Mouse (Mus musculus) megakaryocyte, adult 5-6 weeks (primary cell): ENCODE measurements around the gene Gm47969. TPM values are rescaled to one million over a fixed set of nuclear protein-coding genes. Genes with fewer than 3 reads are reported as not detected.

Experiments used
- ATAC-seq: 2 replicates; pipeline ENCODE4 v1.8.0; 2016; ENCODE audit warnings: mild to moderate bottlenecking, inconsistent platforms; ENCODE audit not compliant: poor library complexity, severe bottlenecking
- total RNA-seq, 2 experiments: library from RNA; stranded (forward) in 1 of 2; stranded (reverse) in 1 of 2; fragments of 153-499, 151-499 nt in 1 of 2; fragments of 221-1000, 200-1000 nt in 1 of 2; gene quantifications; 2 replicates each; pipeline versions ENCODE4 v1.2.3 to v1.2.4; 2015 to 2017

The Gm47969 gene
- total RNA-seq, 2 experiments from 2014 or later: not detected

- ATAC-seq: no peak
Observed at GRCm38 (mm10) chr1:83075526-83076189, 30.9 kb downstream of the Gm47969 start.

- ATAC-seq: peak; percentile 70
Observed at GRCm38 (mm10) chr1:83076190-83076917, 31.6 kb downstream of the Gm47969 start.

GRCm38 (mm10) chr1:83077016-83077415 is 32.3 kb downstream of the Gm47969 start:
- ATAC-seq: no peak

GRCm38 (mm10) chr1:83084790-83085189 is 40.1 kb downstream of the Gm47969 start:
- no peak for ATAC-seq

GRCm38 (mm10) chr1:83091268-83091667 is 46.5 kb downstream of the Gm47969 start:
- ATAC-seq: no peak

Other genes starting within 250 kb of the Gm47969 start
- gene Agfg1, start 205.4 kb upstream of the Gm47969 start, total RNA-seq (2015): 57.0 and 61.1 TPM in 2 replicates
- 48.0 and 48.3 TPM in 2 replicates for gene Agfg1, start 205.4 kb upstream of the Gm47969 start, total RNA-seq (2017)
- gene A030005L19Rik, start 131.6 kb upstream of the Gm47969 start, total RNA-seq (2015): 0.31 and 0.34 TPM in 2 replicates
- not detected in 2 replicates for gene A030005L19Rik, start 131.6 kb upstream of the Gm47969 start, total RNA-seq (2017)
- not detected in 2 replicates for gene A030014E15Rik, start 120.0 kb upstream of the Gm47969 start, total RNA-seq (2015)
- gene A030014E15Rik, start 120.0 kb upstream of the Gm47969 start, total RNA-seq (2017): not detected in 2 replicates
- not detected in 2 replicates for gene Gm6217, start 113.5 kb upstream of the Gm47969 start, total RNA-seq (2015)
- not detected in 2 replicates for gene Gm6217, start 113.5 kb upstream of the Gm47969 start, total RNA-seq (2017)
- gene A030003K21Rik, start 101.5 kb upstream of the Gm47969 start, total RNA-seq (2015): not detected in 2 replicates
- gene A030003K21Rik, start 101.5 kb upstream of the Gm47969 start, total RNA-seq (2017): not detected in 2 replicates
- gene Gm7544, start 88.9 kb upstream of the Gm47969 start, total RNA-seq (2015): not detected in 2 replicates
- not detected in 2 replicates for gene Gm7544, start 88.9 kb upstream of the Gm47969 start, total RNA-seq (2017)
- not detected in 2 replicates for gene Gm47955, start 84.6 kb upstream of the Gm47969 start, total RNA-seq (2015)
- gene Gm47955, start 84.6 kb upstream of the Gm47969 start, total RNA-seq (2017): not detected in 2 replicates
- not detected in 2 replicates for gene Gm47959, start 44.4 kb upstream of the Gm47969 start, total RNA-seq (2015)
- not detected in 2 replicates for gene Gm47959, start 44.4 kb upstream of the Gm47969 start, total RNA-seq (2017)
- not detected in 2 replicates for gene Slc19a3, start 6.5 kb upstream of the Gm47969 start, total RNA-seq (2015)
- gene Slc19a3, start 6.5 kb upstream of the Gm47969 start, total RNA-seq (2017): not detected in 2 replicates
- gene Krtap28-10, start 2.5 kb upstream of the Gm47969 start, total RNA-seq (2015): not detected in 2 replicates
- gene Krtap28-10, start 2.5 kb upstream of the Gm47969 start, total RNA-seq (2017): not detected in 2 replicates
- not detected in 2 replicates for gene A030005K14Rik, start 14.4 kb downstream of the Gm47969 start, total RNA-seq (2015)
- not detected in 2 replicates for gene A030005K14Rik, start 14.4 kb downstream of the Gm47969 start, total RNA-seq (2017)
- gene Krtap28-13, start 16.0 kb downstream of the Gm47969 start, total RNA-seq (2015): not detected in 2 replicates
- not detected in 2 replicates for gene Krtap28-13, start 16.0 kb downstream of the Gm47969 start, total RNA-seq (2017)
- not detected in 2 replicates for gene Ccl20, start 71.8 kb downstream of the Gm47969 start, total RNA-seq (2015)
- gene Ccl20, start 71.8 kb downstream of the Gm47969 start, total RNA-seq (2017): not detected in 2 replicates
- not detected in 2 replicates for gene Daw1, start 114.8 kb downstream of the Gm47969 start, total RNA-seq (2015)
- gene Daw1, start 114.8 kb downstream of the Gm47969 start, total RNA-seq (2017): not detected in 2 replicates